Mouse (Mus musculus) activated CD4-positive, CD25-positive, alpha-beta regulatory T cell, adult 4 months (primary cell): ENCODE results near the gene Mrps16. TPM values are rescaled to one million over a fixed set of nuclear protein-coding genes. Genes with fewer than 3 reads are reported as not detected.

Experiments
- ATAC-seq: one replicate; pipeline ENCODE4 v1.8.0; 2017
- polyA plus RNA-seq, 2 experiments: library from polyadenylated mRNA; unstranded; fragments of 100-300 nt; shearing (Covaris generic); gene quantifications; one replicate each; pipeline ENCODE4 v1.2.1; 2017

Mrps16 gene
- polyA plus RNA-seq, 2 experiments from 2014 or later = 127 to 128 TPM

GRCm38 (mm10) chr14:20363230-20363629 is 30.2 kb downstream of the Mrps16 start:
- ATAC-seq = no peak

GRCm38 (mm10) chr14:20347991-20348541 is 45.4 kb downstream of the Mrps16 start, which contains the start of the genes Ecd and Fam149b:
Ecd (minus strand) TSS chr14:20348121.
Fam149b (plus strand) TSS chr14:20348162.
- peak; percentile 98 for ATAC-seq

- peak; percentile 47 for ATAC-seq
These were observed 45.9 kb downstream of the Mrps16 start for GRCm38 (mm10) chr14:20347441-20347990.

GRCm38 (mm10) chr14:20345885-20346284 is 47.5 kb downstream of the Mrps16 start:
- no peak for ATAC-seq

GRCm38 (mm10) chr14:20340866-20341265 is 52.6 kb downstream of the Mrps16 start:
- peak; percentile 68 for ATAC-seq

- ATAC-seq = peak; percentile 46
These were observed 53.3 kb downstream of the Mrps16 start for GRCm38 (mm10) chr14:20340149-20340548.

- no peak for ATAC-seq
These were observed 54.0 kb downstream of the Mrps16 start for GRCm38 (mm10) chr14:20339415-20339814.

Other genes with a start within 250 kb of the Mrps16 start
- gene Kcnk5, start 211.8 kb downstream of the Mrps16 start, polyA plus RNA-seq = 1 to 10 TPM; 3.6 to 4.4 TPM
- not detected for gene Kcnk16, start 124.4 kb downstream of the Mrps16 start, polyA plus RNA-seq
- gene Nudt13, start 98.9 kb downstream of the Mrps16 start, polyA plus RNA-seq = 10 to 100 TPM; 16.2 to 17.6 TPM
- 10 to 100 TPM; 59.5 to 69.5 TPM for gene Ecd, start 45.5 kb downstream of the Mrps16 start, polyA plus RNA-seq
- 10 to 100 TPM; 38.4 to 66.1 TPM for gene Fam149b, start 45.5 kb downstream of the Mrps16 start, polyA plus RNA-seq
- 100 to 1,000 TPM; 100 to 140 TPM for gene Dnajc9, start 4.7 kb downstream of the Mrps16 start, polyA plus RNA-seq
- not detected for gene Cfap70, start 58.6 kb upstream of the Mrps16 start, polyA plus RNA-seq
- gene Anxa7, start 86.5 kb upstream of the Mrps16 start, polyA plus RNA-seq = 10 to 100 TPM; 51.3 to 57.5 TPM
- 1 to 10 TPM in 1 of 2 experiments, under 1 TPM in 1; 0.60 to 2.5 TPM for gene Mss51, start 103.3 kb upstream of the Mrps16 start, polyA plus RNA-seq
- 10 to 100 TPM; 29.8 to 47.4 TPM for gene Ppp3cb, start 152.9 kb upstream of the Mrps16 start, polyA plus RNA-seq
- gene Usp54, start 247.4 kb upstream of the Mrps16 start, polyA plus RNA-seq = 1 to 10 TPM; 1.6 to 2.2 TPM